Mouse (Mus musculus) thymus, postnatal 4 days (tissue): ENCODE measurements at regions not wholly inside any gene's neighbourhood (a gene's known extent, or its start where the extent isn't known, plus 50 kb on each side); places are given as distances from the start of the nearest gene placed in this dataset.
"Not testable (repeated sequence)": the region's sequence is repeated elsewhere in the genome, so short reads cannot be mapped to it uniquely, and the experiment has no call there.

Experiments used
- DNase-seq: peaks from one replicate; pipeline ENCODE4 v3.0.0; 2021

GRCm38 (mm10) chr15:91916946-91917345 is 78.9 kb downstream of the Smgc start:
- no peak for DNase-seq

DNA sequence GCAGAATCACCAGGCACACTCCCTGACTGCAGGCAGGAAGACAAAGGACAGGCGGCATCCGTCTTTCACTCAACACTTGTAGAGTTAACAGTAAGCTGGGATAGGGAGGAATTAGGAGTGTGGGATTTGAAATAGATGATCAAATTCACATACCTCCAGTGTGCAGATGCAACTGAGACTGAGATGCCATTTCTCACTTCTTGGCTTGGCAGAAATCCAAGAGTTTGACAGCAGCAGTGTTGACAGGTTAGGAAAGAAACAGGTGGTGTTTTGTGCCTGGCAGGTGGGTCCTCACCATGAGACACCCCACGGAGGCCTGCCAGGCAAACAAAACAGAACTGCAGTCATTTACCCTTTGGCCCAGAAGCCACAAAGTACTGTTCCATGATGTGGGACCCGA is 79.8 kb downstream of the Smgc start:
- no peak for DNase-seq

DNA sequence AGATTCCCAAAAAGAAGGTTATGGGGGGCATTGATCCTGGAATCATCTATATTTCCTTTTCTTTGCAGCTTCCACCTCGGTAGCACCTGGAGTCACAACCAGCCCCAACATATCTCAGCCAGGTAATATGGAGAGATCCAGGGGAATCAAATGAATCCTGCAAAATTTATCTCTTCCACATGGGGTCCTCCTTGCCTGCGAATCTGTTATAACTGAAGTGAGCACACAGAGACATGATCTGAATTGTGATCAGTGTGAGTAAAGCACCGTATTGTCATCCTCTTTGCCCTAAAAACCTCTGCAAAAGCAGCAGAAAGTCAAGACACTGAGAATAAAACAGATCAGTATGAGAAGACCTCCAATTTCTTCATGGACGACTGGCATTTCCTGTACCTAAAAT is 86.5 kb downstream of the Smgc start:
- no peak for DNase-seq

GRCm38 (mm10) chr15:91927492-91927891 is 89.4 kb downstream of the Smgc start:
- DNase-seq, result peak; percentile 15

GRCm38 (mm10) chr15:91928511-91928910 is 90.4 kb downstream of the Smgc start:
- DNase-seq, result no peak

GRCm38 (mm10) chr15:91957273-91957672 is 93.7 kb upstream of the Cntn1 start:
- DNase-seq, result no peak

GRCm38 (mm10) chr15:91965172-91965571 is 85.8 kb upstream of the Cntn1 start:
- no peak for DNase-seq

GRCm38 (mm10) chr15:91969378-91969777 is 81.6 kb upstream of the Cntn1 start:
- DNase-seq, result peak; percentile 61

DNA sequence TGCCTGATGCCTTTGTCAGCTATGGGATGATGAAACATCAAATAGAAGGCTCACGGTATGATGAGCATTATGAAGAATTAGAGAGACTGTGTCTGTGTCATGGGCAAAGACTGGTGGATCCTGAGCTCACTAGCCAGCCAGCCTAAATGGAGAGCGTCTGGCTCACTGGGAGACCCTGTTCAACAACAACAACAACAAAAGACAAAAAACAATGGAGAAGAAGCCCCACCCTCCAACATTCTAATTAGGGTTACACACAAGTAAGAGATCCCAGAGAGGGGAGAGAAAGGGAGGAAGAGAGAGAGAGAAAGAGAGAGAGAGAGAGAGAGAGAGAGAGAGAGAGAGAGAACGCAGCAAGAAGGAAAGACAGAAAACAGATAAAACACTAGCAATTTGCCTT is 79.6 kb upstream of the Cntn1 start:
- DNase-seq, result no peak

GRCm38 (mm10) chr15:91971846-91972245 is 79.1 kb upstream of the Cntn1 start:
- DNase-seq, result no peak

DNA sequence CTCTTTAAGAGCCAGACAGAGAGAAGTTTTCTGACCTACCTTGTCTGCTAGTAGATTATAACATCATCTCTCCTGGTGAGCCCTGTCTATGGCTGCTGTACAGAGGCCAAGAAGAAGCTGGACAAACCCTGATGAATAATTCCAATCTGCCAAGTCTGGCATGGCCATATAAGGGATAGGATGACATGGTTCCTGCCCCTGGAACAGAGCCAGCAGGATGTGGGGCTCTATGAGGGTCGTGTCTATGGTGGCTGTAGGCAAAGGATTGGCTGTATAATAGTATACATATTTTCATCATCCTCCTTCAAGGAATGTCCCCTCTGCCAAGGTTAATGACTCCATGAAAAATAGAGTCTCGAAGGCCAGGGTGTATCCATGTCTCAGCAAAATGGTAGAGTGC is 75.4 kb upstream of the Cntn1 start:
- DNase-seq, result no peak

DNA sequence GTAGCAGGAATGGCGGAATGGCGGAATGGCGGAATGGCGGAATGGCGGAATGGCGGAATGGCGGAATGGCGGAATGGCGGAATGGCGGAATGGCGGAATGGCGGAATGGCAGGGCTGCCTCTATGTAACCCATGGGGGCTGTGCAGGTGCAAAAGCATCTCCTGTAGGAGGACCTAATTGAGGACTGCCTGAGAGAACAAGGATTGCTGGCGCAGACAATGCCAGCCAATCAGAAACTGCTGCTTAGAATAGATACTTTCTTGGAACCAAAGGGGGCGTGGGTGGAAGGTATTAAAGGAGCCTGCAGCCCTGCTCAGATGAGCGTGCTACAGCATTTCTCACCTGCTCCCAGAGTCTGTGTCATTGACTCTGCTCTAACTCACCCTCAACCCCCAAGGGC is 67.8 kb upstream of the Cntn1 start:
- not testable (repeated sequence) for DNase-seq

DNA sequence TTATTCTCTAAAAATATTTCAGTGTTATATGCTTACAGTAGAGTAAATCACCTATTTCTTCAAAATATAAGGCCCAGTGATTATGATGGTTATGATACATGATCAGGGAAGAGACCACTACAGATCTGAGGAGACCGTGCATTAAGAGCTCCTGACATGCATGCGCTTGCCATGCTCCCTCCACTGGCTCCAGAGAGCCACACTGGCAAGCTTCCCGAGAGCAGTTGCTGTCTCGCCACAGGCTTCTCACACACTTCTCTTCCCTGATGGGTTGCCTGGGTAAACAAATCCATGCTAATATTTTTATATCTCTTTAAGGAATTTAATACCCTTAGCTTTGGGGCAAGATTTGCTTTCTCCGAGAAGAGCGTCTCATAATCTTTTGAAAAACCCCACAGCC is 50.9 kb upstream of the Cntn1 start:
- DNase-seq, result no peak
